Mouse (Mus musculus): ENCODE data around the gene Ankrd53.
"Not testable (repeated sequence)": the region's sequence is repeated elsewhere in the genome, so short reads cannot be mapped to it uniquely, and the experiment has no call there.

The Ankrd53 gene

GRCm38 (mm10) chr6:83762880-83763431 is 512 bp downstream of the Ankrd53 start:
- DNase-seq (ENCODE audit: extremely low read depth, low read depth, low spot score): no peak

GRCm38 (mm10) chr6:83766982-83767381 is 4.5 kb downstream of the Ankrd53 start:
- no peak for DNase-seq (ENCODE audit: extremely low read depth, low read depth, low spot score)

GRCm38 (mm10) chr6:83768485-83768884 is 6.0 kb downstream of the Ankrd53 start:
- DNase-seq (ENCODE audit: extremely low read depth, low read depth, low spot score): no peak

- DNase-seq (ENCODE audit: extremely low read depth, low read depth, low spot score): peak; percentile 66
Observed at GRCm38 (mm10) chr6:83774126-83774525, 11.7 kb downstream of the Ankrd53 start.

GRCm38 (mm10) chr6:83774781-83775563 is 12.5 kb downstream of the Ankrd53 start:
- DNase-seq (ENCODE audit: extremely low read depth, low read depth, low spot score): no peak

GRCm38 (mm10) chr6:83775638-83776293 is 13.3 kb downstream of the Ankrd53 start, which contains the start of gene Tex261:
Tex261 (minus strand) TSS chr6:83775813.
- DNase-seq (ENCODE audit: extremely low read depth, low read depth, low spot score): peak; percentile 62

- no peak for DNase-seq (ENCODE audit: extremely low read depth, low read depth, low spot score)
Observed at GRCm38 (mm10) chr6:83778306-83778705, 15.9 kb downstream of the Ankrd53 start.

- no peak for DNase-seq (ENCODE audit: extremely low read depth, low read depth, low spot score)
Observed at GRCm38 (mm10) chr6:83779026-83779425, 16.6 kb downstream of the Ankrd53 start.

GRCm38 (mm10) chr6:83786426-83786825 is 24.0 kb downstream of the Ankrd53 start:
- DNase-seq (ENCODE audit: extremely low read depth, low read depth, low spot score): no peak

- no peak for DNase-seq (ENCODE audit: extremely low read depth, low read depth, low spot score)
Observed at GRCm38 (mm10) chr6:83788554-83788953, 26.1 kb downstream of the Ankrd53 start.

GRCm38 (mm10) chr6:83790533-83790932 is 28.1 kb downstream of the Ankrd53 start:
- DNase-seq (ENCODE audit: extremely low read depth, low read depth, low spot score): not testable (repeated sequence)

GRCm38 (mm10) chr6:83791251-83791890 is 28.9 kb downstream of the Ankrd53 start:
- DNase-seq (ENCODE audit: extremely low read depth, low read depth, low spot score): no peak

GRCm38 (mm10) chr6:83794760-83795296 is 32.4 kb downstream of the Ankrd53 start, which contains the start of gene Nagk:
Nagk (plus strand) TSS chr6:83794982.
- DNase-seq (ENCODE audit: extremely low read depth, low read depth, low spot score): no peak

- no peak for DNase-seq (ENCODE audit: extremely low read depth, low read depth, low spot score)
Observed at GRCm38 (mm10) chr6:83795492-83795900, 33.1 kb downstream of the Ankrd53 start.

GRCm38 (mm10) chr6:83796686-83797085 is 34.2 kb downstream of the Ankrd53 start:
- DNase-seq (ENCODE audit: extremely low read depth, low read depth, low spot score): no peak

GRCm38 (mm10) chr6:83802033-83802432 is 39.6 kb downstream of the Ankrd53 start:
- no peak for DNase-seq (ENCODE audit: extremely low read depth, low read depth, low spot score)

- DNase-seq (ENCODE audit: extremely low read depth, low read depth, low spot score): peak; percentile 86
Observed at GRCm38 (mm10) chr6:83802846-83803245, 40.4 kb downstream of the Ankrd53 start.

- no peak for DNase-seq (ENCODE audit: extremely low read depth, low read depth, low spot score)
Observed at GRCm38 (mm10) chr6:83815801-83816200, 53.4 kb downstream of the Ankrd53 start.
